Mouse (Mus musculus): ENCODE measurements around the gene Tgfbr3.

DNA sequence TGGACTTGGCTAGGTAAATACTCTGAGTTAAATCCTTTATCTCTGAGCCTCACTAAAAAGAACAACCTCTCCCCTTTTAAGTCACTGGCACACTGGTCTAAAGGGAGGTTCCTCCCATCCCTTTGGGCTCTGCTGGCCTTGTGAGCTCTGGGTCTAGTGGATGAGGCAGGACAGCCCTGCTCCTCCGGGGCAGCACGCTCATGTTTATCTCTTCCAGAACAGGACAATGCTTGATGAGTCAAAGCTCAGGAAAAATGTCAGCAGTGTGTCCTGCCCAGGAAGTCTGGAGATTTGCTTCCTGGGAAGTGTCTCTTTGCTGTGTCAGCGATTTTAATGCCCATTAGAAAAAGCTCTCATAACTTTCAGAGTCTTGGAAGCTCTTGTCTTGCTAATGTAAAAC, 177.6 kb downstream of the Tgfbr3 start:
- no peak for TF ChIP-seq POLR2A (IDR thresholded peaks at IDR 0.05; ENCODE audit: control insufficient read depth, extremely low read depth, insufficient read depth, low read length, poor library complexity)
- TF ChIP-seq CTCF (IDR thresholded peaks at IDR 0.05; ENCODE audit: borderline replicate concordance, control insufficient read depth, extremely low read depth, insufficient read depth, low read length, poor library complexity) = no peak
